Mouse (Mus musculus): ENCODE results near the gene Atoh8. TPM values are rescaled to one million over a fixed set of nuclear protein-coding genes. Genes with fewer than 3 reads are reported as not detected.

The Atoh8 gene
- polyA plus RNA-seq (2014; fragmentation: Illumina TruSeq; extraction: RNeasy Lipid Tissue Mini Kit (QIAGEN cat#74804); ENCODE audit: low read depth, low replicate concordance), result 9.7 TPM

DNA sequence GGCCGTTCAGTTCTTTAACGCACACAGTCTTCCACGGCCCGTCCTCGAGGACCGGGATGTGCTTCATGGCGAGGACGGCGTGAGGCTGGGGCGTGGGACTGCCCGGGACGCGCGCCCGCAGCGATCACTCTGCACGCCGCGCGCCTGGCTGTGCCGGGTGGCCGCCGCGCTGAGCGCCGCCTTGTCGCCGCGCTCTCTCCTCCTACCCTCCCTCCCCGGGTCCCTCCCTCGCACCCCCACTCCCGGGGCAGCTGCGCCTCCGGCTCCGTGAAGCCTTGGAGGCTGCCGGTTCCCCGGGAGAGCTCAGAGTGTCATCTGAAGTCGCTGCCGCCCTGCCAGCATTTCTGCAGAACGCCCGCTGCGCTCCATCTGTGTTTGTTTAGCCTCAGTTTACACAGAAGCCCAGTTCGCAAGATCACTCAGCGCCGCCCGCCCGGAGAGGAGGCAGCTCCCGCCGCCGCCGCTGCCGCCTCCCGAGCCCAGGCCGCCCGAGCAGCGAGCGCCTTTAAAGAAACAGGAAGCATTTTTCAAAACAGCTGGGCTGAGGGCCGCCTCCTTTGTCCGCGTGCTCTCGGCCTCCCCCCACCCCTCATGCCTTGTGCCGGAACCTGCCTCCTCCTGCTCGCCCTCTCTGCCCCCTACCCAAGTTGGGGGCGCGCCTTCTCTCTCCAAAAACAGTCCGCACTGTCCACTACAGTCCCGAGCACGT lies at the start of gene Atoh8:
Gene Atoh8 (minus strand): TSS at position 480 of the 709 bp plus-strand sequence.

Other genes starting within 250 kb of the Atoh8 start
- gene St3gal5, start 138.0 kb downstream of the Atoh8 start, polyA plus RNA-seq (2014; fragmentation: Illumina TruSeq; extraction: RNeasy Lipid Tissue Mini Kit (QIAGEN cat#74804); ENCODE audit: low read depth, low replicate concordance), result 52.3 TPM
- gene Sftpb, start 69.0 kb upstream of the Atoh8 start, polyA plus RNA-seq (2014; fragmentation: Illumina TruSeq; extraction: RNeasy Lipid Tissue Mini Kit (QIAGEN cat#74804); ENCODE audit: low read depth, low replicate concordance), result not detected
- 15.8 TPM for gene Usp39, start 109.6 kb upstream of the Atoh8 start, polyA plus RNA-seq (2014; fragmentation: Illumina TruSeq; extraction: RNeasy Lipid Tissue Mini Kit (QIAGEN cat#74804); ENCODE audit: low read depth, low replicate concordance)
- 13.1 TPM for gene 0610030E20Rik, start 111.7 kb upstream of the Atoh8 start, polyA plus RNA-seq (2014; fragmentation: Illumina TruSeq; extraction: RNeasy Lipid Tissue Mini Kit (QIAGEN cat#74804); ENCODE audit: low read depth, low replicate concordance)
- gene Tmem150a, start 119.9 kb upstream of the Atoh8 start, polyA plus RNA-seq (2014; fragmentation: Illumina TruSeq; extraction: RNeasy Lipid Tissue Mini Kit (QIAGEN cat#74804); ENCODE audit: low read depth, low replicate concordance), result 40.1 TPM
- gene Rnf181, start 131.4 kb upstream of the Atoh8 start, polyA plus RNA-seq (2014; fragmentation: Illumina TruSeq; extraction: RNeasy Lipid Tissue Mini Kit (QIAGEN cat#74804); ENCODE audit: low read depth, low replicate concordance), result 71.2 TPM
- gene Vamp5, start 144.9 kb upstream of the Atoh8 start, polyA plus RNA-seq (2014; fragmentation: Illumina TruSeq; extraction: RNeasy Lipid Tissue Mini Kit (QIAGEN cat#74804); ENCODE audit: low read depth, low replicate concordance), result 93.9 TPM
- 110 TPM for gene Vamp8, start 155.1 kb upstream of the Atoh8 start, polyA plus RNA-seq (2014; fragmentation: Illumina TruSeq; extraction: RNeasy Lipid Tissue Mini Kit (QIAGEN cat#74804); ENCODE audit: low read depth, low replicate concordance)
- 23.4 TPM for gene Ggcx, start 178.7 kb upstream of the Atoh8 start, polyA plus RNA-seq (2014; fragmentation: Illumina TruSeq; extraction: RNeasy Lipid Tissue Mini Kit (QIAGEN cat#74804); ENCODE audit: low read depth, low replicate concordance)
- 213 TPM for gene Mat2a, start 204.0 kb upstream of the Atoh8 start, polyA plus RNA-seq (2014; fragmentation: Illumina TruSeq; extraction: RNeasy Lipid Tissue Mini Kit (QIAGEN cat#74804); ENCODE audit: low read depth, low replicate concordance)

All from heart, adult 10 weeks (tissue).